Mouse (Mus musculus): Measurements from ENCODE around the gene Atxn2l. TPM values are rescaled to one million over a fixed set of nuclear protein-coding genes. Genes with fewer than 3 reads are reported as not detected.
A peak's percentile ranks its signal among the peaks of the same experiment; 100 is the strongest.

The Atxn2l gene
- polyA plus RNA-seq, 1 experiment from 2014 or later: 51.7 TPM

DNA sequence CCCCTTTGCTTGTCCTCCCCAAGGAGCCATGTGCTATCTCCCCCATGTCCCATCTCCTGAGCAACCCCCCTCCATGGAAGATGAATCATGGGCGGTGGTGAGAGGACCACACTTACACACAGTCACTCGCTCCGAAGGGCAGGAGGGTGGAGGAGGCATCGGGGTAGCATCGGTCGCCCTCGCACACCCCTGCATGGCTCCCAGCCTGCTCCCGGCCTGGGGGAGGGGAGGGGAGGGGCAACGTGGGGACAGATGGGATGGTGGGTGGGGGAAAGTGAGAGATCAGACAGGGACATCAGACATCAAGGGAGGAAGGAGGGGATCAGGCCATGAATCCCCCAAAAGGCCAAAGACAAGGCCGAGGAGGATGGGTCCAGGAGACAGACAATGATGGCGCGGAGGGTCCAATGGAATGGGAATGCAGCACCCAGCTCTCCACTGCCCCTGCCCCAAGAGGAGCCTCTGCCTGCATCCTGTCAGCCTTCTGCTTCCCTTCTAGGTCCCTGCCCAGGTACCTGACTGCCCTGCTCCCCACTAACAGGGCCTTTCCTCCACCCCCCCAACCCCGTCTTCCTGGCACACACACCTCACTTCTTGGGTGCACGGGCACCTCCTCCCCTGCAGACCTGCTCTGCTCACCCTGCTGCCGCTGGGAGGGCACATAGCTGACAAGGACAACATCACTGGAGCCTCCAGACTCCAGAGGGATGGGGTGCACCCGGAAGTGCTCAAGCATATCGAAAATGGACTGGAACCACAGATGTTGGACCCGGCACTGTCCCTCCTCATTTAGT is 35.2 kb downstream of the Atxn2l start:
- Histone ChIP-seq H3K4me2 (no peak overlapping the region), H3K4me1 (peaks cover 34% of the 10 kb centered on the region), H3K9me3 (replicated peaks) (no peaks in the 10 kb centered on the region), H3K27me3 (no peaks in the 10 kb centered on the region), H3K9ac (no peak overlapping the region), H3K4me3 (replicated peaks) (no peak overlapping the region), H3K36me3 (peaks cover 69% of the 10 kb centered on the region), H3K27ac (no peak overlapping the region)
- WGBS: 89% methylated on average over 18 of the region's 18 CpGs
- no peak for ATAC-seq (replicated peaks; ENCODE audit: low FRiP score)

DNA sequence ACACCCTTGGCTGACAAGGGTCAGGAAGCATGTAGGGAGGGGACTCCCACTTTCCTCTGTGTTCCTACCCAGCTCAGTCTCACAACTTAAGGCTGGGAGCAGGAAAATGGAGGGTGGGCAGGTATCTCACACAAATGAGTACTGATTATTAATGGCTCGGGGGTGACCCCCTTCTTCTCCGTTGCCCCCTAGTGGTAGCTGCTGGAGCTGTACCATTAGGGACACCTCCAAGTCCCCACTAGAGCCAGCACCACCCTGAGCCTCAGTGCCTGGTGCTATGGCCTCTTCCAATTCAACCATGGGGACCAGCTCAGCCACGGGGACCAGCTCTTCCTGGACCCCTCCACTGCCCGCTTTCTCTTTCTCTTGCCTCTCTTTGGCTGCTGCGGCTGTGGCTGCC is 36.0 kb downstream of the Atxn2l start:
- Histone ChIP-seq H3K9me3 (replicated peaks) (no peaks in the 10 kb centered on the region), H3K27me3 (no peaks in the 10 kb centered on the region), H3K4me2 (no peak overlapping the region), H3K27ac (no peak overlapping the region), H3K4me3 (replicated peaks) (no peak overlapping the region), H3K4me1 (peaks cover 33% of the 10 kb centered on the region), H3K36me3 (peaks cover 63% of the 10 kb centered on the region), H3K9ac (no peak overlapping the region)
- no peak for ATAC-seq (replicated peaks; ENCODE audit: low FRiP score)
- WGBS: 71% methylated on average over 5 of the region's 5 CpGs

DNA sequence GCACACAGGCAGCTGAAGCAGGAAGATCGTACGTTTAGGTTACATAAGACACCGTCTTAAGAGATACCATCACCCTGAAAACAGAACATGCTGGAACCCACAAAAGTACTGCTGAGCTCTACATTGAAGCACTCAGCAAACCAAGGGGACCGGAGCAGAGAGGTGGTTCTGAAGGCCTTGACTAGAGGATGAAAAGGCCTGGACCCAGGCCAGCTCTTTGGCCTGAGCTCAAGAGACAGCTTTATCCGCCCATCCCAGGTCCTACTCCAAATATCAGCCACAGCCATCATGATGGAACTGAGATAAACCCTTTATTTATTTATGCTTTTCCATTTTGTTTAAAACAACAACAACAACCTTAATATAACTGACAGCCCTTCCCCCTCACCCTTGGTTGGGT is 36.5 kb downstream of the Atxn2l start:
- no peak overlapping the region for H3K4me3 ChIP-seq (replicated peaks)
- no peak overlapping the region for H3K4me2 ChIP-seq
- 0 out of 2 replicates have a peak overlapping the region, but pooled peaks have one; percentile 51 for H3K27ac ChIP-seq
- peaks cover 57% of the 10 kb centered on the region for H3K36me3 ChIP-seq
- H3K4me1 ChIP-seq: peaks cover 36% of the 10 kb centered on the region
- WGBS: 89% methylated on average over 5 of the region's 5 CpGs
- no peak for ATAC-seq (replicated peaks; ENCODE audit: low FRiP score)
- no peak overlapping the region for H3K9ac ChIP-seq
- no peaks in the 10 kb centered on the region for H3K9me3 ChIP-seq (replicated peaks)
- no peaks in the 10 kb centered on the region for H3K27me3 ChIP-seq

DNA sequence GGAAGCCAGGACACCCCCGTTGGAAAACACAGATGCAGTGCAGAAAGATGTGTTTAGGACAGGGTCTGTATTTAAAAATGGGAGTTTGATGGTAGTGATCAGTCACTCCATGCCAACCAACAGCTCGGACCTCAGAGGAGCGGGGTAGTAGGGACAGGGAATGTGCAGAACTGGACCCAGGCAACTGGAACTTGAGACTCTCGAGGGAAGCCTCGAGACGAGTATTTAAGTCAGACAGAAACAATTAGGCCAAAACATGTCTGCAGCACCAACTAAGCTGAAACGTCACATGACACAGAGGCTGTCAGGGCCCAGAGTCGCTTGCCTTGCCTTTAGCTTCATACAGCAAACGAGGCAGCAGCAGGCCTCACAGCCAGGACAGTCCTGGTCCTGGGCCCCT is 37.1 kb downstream of the Atxn2l start:
- peak overlapping the region; percentile 51; the same call in 1 of the 2 replicates for H3K27ac ChIP-seq
- 65% methylated on average over 9 of the region's 9 CpGs for WGBS
- no peaks in the 10 kb centered on the region for H3K27me3 ChIP-seq
- no peaks in the 10 kb centered on the region for H3K9me3 ChIP-seq (replicated peaks)
- peaks cover 51% of the 10 kb centered on the region for H3K36me3 ChIP-seq
- no peak for ATAC-seq (replicated peaks; ENCODE audit: low FRiP score)
- no peak overlapping the region for H3K4me3 ChIP-seq (replicated peaks)
- H3K4me2 ChIP-seq: no peak overlapping the region
- peaks cover 41% of the 10 kb centered on the region for H3K4me1 ChIP-seq
- no peak overlapping the region for H3K9ac ChIP-seq

DNA sequence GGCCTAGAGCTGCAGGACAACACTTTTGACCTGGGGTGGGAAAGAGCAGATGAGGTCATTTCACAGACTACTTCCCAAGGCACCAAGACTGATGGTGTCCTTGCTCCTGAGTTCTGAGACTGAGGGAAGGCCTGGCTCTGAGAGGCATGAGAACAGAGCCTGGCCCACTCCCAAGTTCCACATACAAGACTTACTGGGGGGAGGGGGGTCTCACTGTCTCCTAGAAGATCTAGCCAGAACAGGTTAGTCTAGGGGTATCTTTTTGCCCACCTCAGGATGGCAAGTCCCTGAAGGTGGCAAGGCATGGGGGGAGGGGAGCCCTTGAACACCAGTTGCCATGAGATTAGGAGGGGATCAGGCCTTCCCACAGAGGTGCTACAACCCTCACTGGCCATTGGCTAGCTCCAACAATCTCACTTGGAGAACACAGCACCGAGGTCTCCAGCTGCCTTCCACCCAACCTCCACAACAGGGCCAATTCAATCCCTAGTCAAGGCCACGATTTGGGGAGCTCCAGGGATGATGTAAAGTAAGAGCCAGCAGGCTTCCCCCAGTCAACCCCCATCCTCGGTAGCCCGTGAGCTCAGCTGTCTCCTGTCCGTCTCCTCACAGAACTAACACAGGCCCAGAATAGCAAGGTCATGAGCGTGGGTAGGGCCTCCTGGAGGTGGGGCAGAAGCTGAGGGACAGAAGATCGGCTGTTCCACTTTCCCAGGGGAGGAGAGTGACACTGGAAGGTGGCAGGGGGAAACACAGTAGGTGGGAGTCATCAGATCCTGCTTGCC is 37.8 kb downstream of the Atxn2l start:
- Histone ChIP-seq H3K4me1 (peaks cover 48% of the 10 kb centered on the region), H3K4me2 (no peak overlapping the region), H3K36me3 (peaks cover 45% of the 10 kb centered on the region), H3K27ac (peak overlapping the region; percentile 43; the same call in 1 of the 2 replicates), H3K27me3 (no peaks in the 10 kb centered on the region), H3K9me3 (replicated peaks) (no peaks in the 10 kb centered on the region), H3K4me3 (replicated peaks) (no peak overlapping the region), H3K9ac (no peak overlapping the region)
- 31% methylated on average over 7 of the region's 7 CpGs for WGBS
- no peak for ATAC-seq (replicated peaks; ENCODE audit: low FRiP score)

DNA sequence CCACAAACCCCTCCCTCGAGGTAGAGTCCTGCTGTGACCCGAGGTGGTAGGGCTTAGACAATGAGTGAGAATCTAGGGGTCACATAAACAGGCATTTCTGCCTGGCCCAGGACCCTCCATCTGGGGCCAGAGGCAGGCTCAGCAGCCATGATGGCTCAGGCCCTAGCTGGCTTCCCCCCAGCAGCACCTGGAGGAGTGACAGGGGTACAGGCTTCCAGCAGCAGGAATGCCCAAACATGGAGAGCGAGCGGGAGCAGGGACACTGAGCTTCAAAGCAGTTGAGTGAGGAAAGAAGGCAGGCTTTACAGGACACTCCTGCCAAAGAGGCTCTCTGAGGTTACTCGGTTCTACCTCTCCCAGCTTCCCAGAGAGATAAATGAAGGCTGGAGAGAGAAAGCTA is 38.4 kb downstream of the Atxn2l start:
- H3K4me1 ChIP-seq: peaks cover 48% of the 10 kb centered on the region
- peaks cover 39% of the 10 kb centered on the region for H3K36me3 ChIP-seq
- H3K4me3 ChIP-seq (replicated peaks): no peak overlapping the region
- H3K27me3 ChIP-seq: no peaks in the 10 kb centered on the region
- H3K4me2 ChIP-seq: no peak overlapping the region
- ATAC-seq (replicated peaks; ENCODE audit: low FRiP score): no peak
- H3K9ac ChIP-seq: no peak overlapping the region
- H3K9me3 ChIP-seq (replicated peaks): no peaks in the 10 kb centered on the region
- 25% methylated on average over 5 of the region's 5 CpGs for WGBS
- H3K27ac ChIP-seq: peak overlapping the region; percentile 43; the same call in 1 of the 2 replicates

DNA sequence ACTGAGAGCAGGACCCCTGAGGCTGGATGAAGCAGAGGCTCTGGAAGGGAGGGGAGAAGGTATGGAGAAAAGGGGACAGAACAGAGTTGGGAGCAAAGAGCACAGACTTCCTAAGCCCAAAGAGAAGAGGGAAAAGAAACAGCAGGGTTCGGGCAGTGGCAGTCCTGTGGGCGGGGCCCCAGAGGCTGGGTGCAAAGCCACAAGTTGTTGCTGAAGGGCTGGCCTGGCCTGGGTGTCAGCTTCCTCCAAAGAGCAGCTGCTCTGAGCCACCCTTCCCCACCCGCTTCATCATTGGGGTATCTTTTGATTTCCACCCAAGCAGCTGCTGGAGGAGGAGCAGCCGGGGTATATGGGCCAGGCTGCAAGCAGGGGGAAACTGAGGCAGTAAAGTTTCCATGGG is 39.1 kb downstream of the Atxn2l start:
- no peak for ATAC-seq (replicated peaks; ENCODE audit: low FRiP score)
- H3K27ac ChIP-seq: no peak overlapping the region
- no peaks in the 10 kb centered on the region for H3K9me3 ChIP-seq (replicated peaks)
- no peaks in the 10 kb centered on the region for H3K27me3 ChIP-seq
- WGBS: 64% methylated on average over 4 of the region's 4 CpGs
- H3K4me2 ChIP-seq: no peak overlapping the region
- H3K4me1 ChIP-seq: peaks cover 51% of the 10 kb centered on the region
- no peak overlapping the region for H3K9ac ChIP-seq
- H3K4me3 ChIP-seq (replicated peaks): no peak overlapping the region
- peaks cover 32% of the 10 kb centered on the region for H3K36me3 ChIP-seq

DNA sequence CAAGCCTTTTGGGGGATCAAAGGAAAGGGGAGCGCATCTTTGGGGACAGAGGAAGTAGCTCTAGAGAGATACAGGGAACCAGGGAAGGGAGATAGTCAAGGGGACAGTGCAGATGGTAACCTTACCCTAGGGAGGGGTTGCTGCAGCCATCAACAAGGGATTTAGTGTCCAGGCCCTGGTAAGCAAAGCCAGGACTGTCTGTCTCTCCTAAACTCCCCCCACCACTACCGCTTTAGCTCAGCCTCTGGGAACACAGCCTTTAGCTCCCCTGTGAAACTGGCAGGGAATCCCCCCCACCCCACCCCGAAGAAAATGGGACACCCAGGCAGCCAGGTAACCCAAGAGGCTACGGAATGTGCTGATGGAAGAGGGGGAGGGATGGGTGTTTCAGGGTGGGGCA is 39.7 kb downstream of the Atxn2l start:
- H3K9ac ChIP-seq: no peak overlapping the region; the same call in 1 of the 2 replicates
- WGBS: 54% methylated on average over 4 of the region's 4 CpGs
- peaks cover 26% of the 10 kb centered on the region for H3K36me3 ChIP-seq
- no peaks in the 10 kb centered on the region for H3K27me3 ChIP-seq
- H3K4me3 ChIP-seq (replicated peaks): no peak overlapping the region
- no peak for ATAC-seq (replicated peaks; ENCODE audit: low FRiP score)
- peaks cover 57% of the 10 kb centered on the region for H3K4me1 ChIP-seq
- no peak overlapping the region for H3K4me2 ChIP-seq
- H3K27ac ChIP-seq: no peak overlapping the region
- no peaks in the 10 kb centered on the region for H3K9me3 ChIP-seq (replicated peaks)

DNA sequence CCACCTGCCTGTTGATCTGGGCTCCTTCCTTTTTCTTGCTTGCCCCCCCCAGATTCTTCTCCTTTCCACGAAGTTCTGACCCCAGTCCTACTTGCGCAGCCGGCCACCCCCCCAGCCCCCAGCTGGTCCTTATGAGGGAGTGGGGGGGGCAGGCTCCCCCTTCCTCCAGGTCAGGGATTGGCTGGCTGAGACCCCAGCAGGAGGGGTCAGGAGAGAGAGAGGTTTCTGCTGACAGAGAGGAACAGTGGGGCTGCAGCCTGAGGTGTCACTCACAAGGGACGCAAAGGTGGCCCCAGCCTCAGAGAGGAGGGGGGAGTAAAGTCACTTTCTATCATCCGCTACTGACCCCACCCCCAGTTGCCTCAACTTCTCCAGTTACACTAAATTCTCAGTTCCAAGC is 40.2 kb downstream of the Atxn2l start, which contains the start of gene Atp2a1:
Atp2a1 (minus strand) TSS at position 105 of the 400 bp plus-strand sequence.
- Histone ChIP-seq H3K27me3 (no peaks in the 10 kb centered on the region), H3K4me2 (no peak within 1 kb of the TSS), H3K4me1 (peaks cover 62% of the 10 kb centered on the region), H3K9ac (no peak within 1 kb of the TSS; the same call in 1 of the 2 replicates), H3K27ac (peak within 1 kb of the TSS; percentile 64), H3K4me3 (replicated peaks) (no peak within 1 kb of the TSS), H3K9me3 (replicated peaks) (no peaks in the 10 kb centered on the region), H3K36me3 (peaks cover 21% of the 10 kb centered on the region)
- 40% methylated on average over 5 of the region's 5 CpGs for WGBS
- no peak for ATAC-seq (replicated peaks; ENCODE audit: low FRiP score)

DNA sequence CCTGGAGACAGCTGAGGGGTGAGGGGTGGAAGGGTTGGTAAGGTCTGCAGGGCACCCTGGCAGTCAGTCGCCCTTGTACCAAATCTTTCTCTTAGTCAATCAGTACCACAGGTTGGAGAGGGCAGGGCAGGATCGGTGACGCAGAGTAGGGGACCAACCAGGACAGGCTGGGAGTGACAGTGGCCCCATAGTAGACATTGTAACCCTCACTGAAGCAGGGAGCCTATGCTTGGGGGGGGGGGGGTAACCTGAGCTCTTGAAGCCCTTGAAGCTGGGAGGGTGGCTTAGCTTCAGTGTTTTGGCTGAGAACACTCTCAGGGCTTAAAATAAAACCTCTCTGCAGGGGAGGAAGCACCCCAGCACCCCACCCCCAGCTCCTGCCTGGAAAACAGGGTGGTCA is 41.6 kb downstream of the Atxn2l start:
- Histone ChIP-seq H3K27me3 (no peaks in the 10 kb centered on the region), H3K36me3 (peaks cover 7% of the 10 kb centered on the region), H3K27ac (peak overlapping the region; percentile 64), H3K4me2 (no peak overlapping the region), H3K9ac (no peak overlapping the region), H3K9me3 (replicated peaks) (no peaks in the 10 kb centered on the region), H3K4me3 (replicated peaks) (no peak overlapping the region), H3K4me1 (peaks cover 62% of the 10 kb centered on the region)
- 66% methylated on average over 3 of the region's 3 CpGs for WGBS
- ATAC-seq (replicated peaks; ENCODE audit: low FRiP score): peak; percentile 44; the same call in 1 of the 2 replicates

DNA sequence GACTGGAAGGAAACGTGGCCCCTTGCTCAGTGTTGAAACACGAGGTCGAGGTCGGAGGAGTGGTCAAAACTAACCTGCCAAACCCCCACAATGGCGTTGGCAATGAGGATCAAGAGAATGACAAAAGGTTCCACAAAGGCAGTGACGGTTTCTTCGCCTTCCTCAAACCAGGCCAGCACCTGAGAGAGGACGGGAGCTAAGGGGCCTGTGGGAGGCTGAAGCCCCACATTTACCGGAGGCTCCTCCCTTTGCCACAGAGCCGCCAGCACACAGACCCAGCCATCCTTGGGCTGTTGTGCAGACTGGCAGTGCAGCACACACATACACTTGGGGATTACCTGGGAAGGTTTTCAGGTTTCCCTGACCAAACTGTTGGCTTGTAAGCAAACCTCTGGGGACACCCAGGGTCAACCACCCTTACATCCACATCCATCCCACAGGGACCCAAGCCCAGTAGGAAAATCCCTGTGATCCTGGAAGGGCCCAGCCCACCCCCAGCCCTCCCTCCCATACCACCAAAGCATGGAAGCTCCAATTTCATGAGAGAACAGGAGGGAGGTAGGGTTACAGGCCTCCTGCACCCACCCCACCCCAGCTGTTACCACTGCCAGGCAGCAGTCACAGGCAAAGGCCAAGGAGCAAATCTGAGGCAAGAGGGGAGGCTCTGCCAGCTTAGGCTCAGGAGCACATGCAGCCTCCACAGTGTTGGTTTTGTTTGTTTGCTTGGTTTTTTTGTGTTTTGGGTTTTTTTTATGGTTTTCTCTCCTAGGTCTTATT is 42.4 kb downstream of the Atxn2l start:
- Histone ChIP-seq H3K4me2 (no peak overlapping the region), H3K4me3 (replicated peaks) (no peak overlapping the region), H3K27me3 (no peaks in the 10 kb centered on the region), H3K4me1 (peaks cover 61% of the 10 kb centered on the region), H3K27ac (peak overlapping the region; percentile 64), H3K36me3 (no peaks in the 10 kb centered on the region), H3K9ac (no peak overlapping the region), H3K9me3 (replicated peaks) (no peaks in the 10 kb centered on the region)
- 33% methylated on average over 10 of the region's 10 CpGs for WGBS
- peak; percentile 46; the same call in 1 of the 2 replicates for ATAC-seq (replicated peaks; ENCODE audit: low FRiP score)
